Mouse (Mus musculus): Measurements from ENCODE around the gene Syn3.

GRCm38 (mm10) chr10:86323275-86323994 is 175.3 kb downstream of the Syn3 start:
- TF ChIP-seq CTCF (IDR thresholded peaks at IDR 0.05; ENCODE audit: extremely low read depth, insufficient read length, insufficient replicate concordance, low read depth, low read length) (no peak), POLR2A (IDR thresholded peaks at IDR 0.05; ENCODE audit: low read depth, low read length) (no peak)

Data from small intestine, adult 2 months (tissue).